Mouse (Mus musculus) NIH3T3 (cell line): ENCODE data around the gene Nnat.
A peak's percentile ranks its signal among the peaks of the same experiment; 100 is the strongest.

Experiments used
- DNase-seq: peaks from one replicate; pipeline ENCODE4 v3.0.0-alpha.2; 2012; ENCODE audit warnings: low read depth

The Nnat gene

GRCm38 (mm10) chr2:157559858-157560257, at the start of gene Nnat:
Gene Nnat, plus strand, starts transcription at chr2:157560078.
- DNase-seq = peak; percentile 16

- DNase-seq = no peak
Observed at GRCm38 (mm10) chr2:157512859-157513258, 47.0 kb upstream of the Nnat start.

GRCm38 (mm10) chr2:157513737-157514208, 46.1 kb upstream of the Nnat start:
- DNase-seq = peak; percentile 15

- DNase-seq = no peak
Observed at GRCm38 (mm10) chr2:157514353-157514752, 45.5 kb upstream of the Nnat start.

GRCm38 (mm10) chr2:157517526-157517925, 42.4 kb upstream of the Nnat start:
- DNase-seq = no peak

GRCm38 (mm10) chr2:157518451-157518850, 41.4 kb upstream of the Nnat start:
- DNase-seq = no peak

GRCm38 (mm10) chr2:157519452-157519851, 40.4 kb upstream of the Nnat start:
- DNase-seq = no peak

GRCm38 (mm10) chr2:157520496-157520895, 39.4 kb upstream of the Nnat start:
- DNase-seq = no peak

GRCm38 (mm10) chr2:157522556-157522955, 37.3 kb upstream of the Nnat start:
- no peak for DNase-seq

- no peak for DNase-seq
Observed at GRCm38 (mm10) chr2:157530056-157530955, 29.6 kb upstream of the Nnat start.

GRCm38 (mm10) chr2:157531681-157532426, 28.0 kb upstream of the Nnat start:
- DNase-seq = no peak

GRCm38 (mm10) chr2:157534163-157534562, 25.7 kb upstream of the Nnat start:
- no peak for DNase-seq

GRCm38 (mm10) chr2:157536476-157537081, 23.3 kb upstream of the Nnat start:
- DNase-seq = no peak

GRCm38 (mm10) chr2:157537118-157537517, 22.8 kb upstream of the Nnat start:
- no peak for DNase-seq

- DNase-seq = peak; percentile 27
Observed at GRCm38 (mm10) chr2:157540073-157540952, 19.6 kb upstream of the Nnat start.

- no peak for DNase-seq
Observed at GRCm38 (mm10) chr2:157540953-157541569, 18.8 kb upstream of the Nnat start.

GRCm38 (mm10) chr2:157541631-157542030, 18.2 kb upstream of the Nnat start:
- DNase-seq = no peak

GRCm38 (mm10) chr2:157542415-157542814, 17.5 kb upstream of the Nnat start:
- no peak for DNase-seq

- no peak for DNase-seq
Observed at GRCm38 (mm10) chr2:157544333-157544888, 15.5 kb upstream of the Nnat start.

- DNase-seq = no peak
Observed at GRCm38 (mm10) chr2:157546686-157547085, 13.2 kb upstream of the Nnat start.

- DNase-seq = no peak
Observed at GRCm38 (mm10) chr2:157550292-157550691, 9.6 kb upstream of the Nnat start.
